Mouse (Mus musculus) spleen, adult 2 months (tissue): ENCODE measurements around the gene Sebox. TPM values are rescaled to one million over a fixed set of nuclear protein-coding genes. Genes with fewer than 3 reads are reported as not detected.

Experiments used
- DNase-seq, 2 experiments: peaks; one replicate each; pipeline versions ENCODE4 v3.0.0 to v3.0.0-alpha.2; 2012 to 2021; ENCODE audit warnings: low spot score in 2 of 2, low read depth in 1 of 2
- H3K27ac ChIP-seq: fragments of 200-500 bp; 2 replicates; pipeline ENCODE4 v1.5.1; 2012; ENCODE audit warnings: low read length, inconsistent platforms; ENCODE audit not compliant: insufficient read depth
- H3K27me3 ChIP-seq: fragments of 200-500 bp; 2 replicates; pipeline ENCODE4 v1.6.1; 2012; ENCODE audit warnings: mild to moderate bottlenecking, moderate library complexity, low read length, inconsistent platforms; ENCODE audit not compliant: control insufficient read depth, insufficient read depth
- H3K36me3 ChIP-seq: fragments of 200-500 bp; 2 replicates; pipeline ENCODE4 v1.6.1; 2012; ENCODE audit warnings: mild to moderate bottlenecking, low read length, inconsistent platforms; ENCODE audit not compliant: control insufficient read depth, insufficient read depth
- H3K4me1 ChIP-seq: fragments of 200-500 bp; 2 replicates; pipeline ENCODE4 v1.6.1; 2011; ENCODE audit warnings: inconsistent platforms; ENCODE audit not compliant: control insufficient read depth, insufficient read depth, insufficient read length
- H3K4me3 ChIP-seq: fragments of 200-500 bp; 2 replicates; pipeline ENCODE4 v1.5.1; 2011; ENCODE audit warnings: mild to moderate bottlenecking, inconsistent platforms; ENCODE audit not compliant: insufficient read depth, insufficient read length; ENCODE audit errors: extremely low read depth
- CTCF ChIP-seq: fragments of 200-500 bp; IDR thresholded peaks from 2 replicates; pipeline ENCODE4 v1.5.1; 2011; ENCODE audit warnings: mild to moderate bottlenecking, inconsistent platforms; ENCODE audit not compliant: insufficient read depth, insufficient read length, insufficient replicate concordance; ENCODE audit errors: extremely low read depth
- POLR2A ChIP-seq: fragments of 200-500 bp; IDR thresholded peaks from 2 replicates; pipeline ENCODE4 v1.6.1; 2011; ENCODE audit warnings: low read depth, low read length, inconsistent platforms
- WGBS: fragments of 180-500 bp; shearing (Covaris S2); methylation state at CpG from one replicate; pipeline ENCODE4 v1.1.7; 2018; 5-methylcytosine and 5-hydroxymethylcytosine counted together
- polyA plus RNA-seq: library from polyadenylated mRNA; depleted of rRNA; stranded (reverse); fragments of >200 nt; gene quantifications from 2 replicates; pipeline ENCODE4 v1.2.3, GENCODE M21; 2012

The Sebox gene
- polyA plus RNA-seq, 1 experiment = not detected

- 91% methylated on average over 10 of the region's 10 CpGs for WGBS
- Histone ChIP-seq H3K4me3 (no peak overlapping the region), H3K36me3 (no peaks in the 10 kb centered on the region)
These were observed 31.7 kb upstream of the Sebox start for GRCm38 (mm10) chr11:78471326-78472103.

GRCm38 (mm10) chr11:78475289-78475688 is 28.0 kb upstream of the Sebox start:
- no peaks in the 10 kb centered on the region for H3K27me3 ChIP-seq
- no peak for DNase-seq
- H3K4me3 ChIP-seq = no peak overlapping the region
- 23% methylated on average over 3 of the region's 3 CpGs for WGBS
- no peaks in the 10 kb centered on the region for H3K36me3 ChIP-seq
- no peak overlapping the region for H3K27ac ChIP-seq
- no peaks in the 10 kb centered on the region for H3K4me1 ChIP-seq
- TF ChIP-seq CTCF (no peak), POLR2A (no peak)

More at GRCm38 (mm10) chr11:78471326-78472103, 31.7 kb upstream of the Sebox start:
- no peak for DNase-seq
- TF ChIP-seq CTCF (no peak), POLR2A (no peak)
- Histone ChIP-seq H3K4me1 (no peaks in the 10 kb centered on the region), H3K27me3 (no peaks in the 10 kb centered on the region), H3K27ac (no peak overlapping the region)

GRCm38 (mm10) chr11:78483639-78484038 is 19.6 kb upstream of the Sebox start:
- 54% methylated on average over 7 of the region's 7 CpGs for WGBS
- TF ChIP-seq CTCF (no peak), POLR2A (no peak)
- no peak overlapping the region for H3K27ac ChIP-seq

GRCm38 (mm10) chr11:78488168-78488567 is 15.1 kb upstream of the Sebox start:
- Histone ChIP-seq H3K36me3 (no peaks in the 10 kb centered on the region), H3K27me3 (peaks cover 6% of the 10 kb centered on the region; the same call in 1 of the 2 replicates), H3K4me1 (peaks cover 4% of the 10 kb centered on the region), H3K4me3 (no peak overlapping the region), H3K27ac (no peak overlapping the region)
- 4% methylated on average over 8 of the region's 8 CpGs for WGBS
- TF ChIP-seq POLR2A (no peak), CTCF (peak; percentile 62; the same call in 1 of the 2 replicates)
- DNase-seq = peak in 1 of 2 experiments; percentile 53

More at GRCm38 (mm10) chr11:78483639-78484038, 19.6 kb upstream of the Sebox start:
- no peak for DNase-seq
- no peak overlapping the region for H3K4me3 ChIP-seq
- no peaks in the 10 kb centered on the region for H3K36me3 ChIP-seq
- no peaks in the 10 kb centered on the region for H3K4me1 ChIP-seq
- H3K27me3 ChIP-seq = no peaks in the 10 kb centered on the region

GRCm38 (mm10) chr11:78490781-78491241 is 12.4 kb upstream of the Sebox start:
- no peaks in the 10 kb centered on the region for H3K36me3 ChIP-seq
- peaks cover 4% of the 10 kb centered on the region for H3K4me1 ChIP-seq
- TF ChIP-seq CTCF (no peak), POLR2A (no peak)
- H3K27ac ChIP-seq = no peak overlapping the region
- peaks cover 6% of the 10 kb centered on the region; the same call in 1 of the 2 replicates for H3K27me3 ChIP-seq
- no peak for DNase-seq
- 10% methylated on average over 48 of the region's 48 CpGs for WGBS
- H3K4me3 ChIP-seq = no peak overlapping the region

- Histone ChIP-seq H3K4me3 (no peak overlapping the region), H3K36me3 (no peaks in the 10 kb centered on the region), H3K4me1 (peaks cover 7% of the 10 kb centered on the region), H3K27ac (no peak overlapping the region), H3K27me3 (peaks cover 7% of the 10 kb centered on the region)
- no peak for DNase-seq
- WGBS = 16% methylated on average over 6 of the region's 6 CpGs
- TF ChIP-seq CTCF = no peak
- no peak for TF ChIP-seq POLR2A
These were observed 7.3 kb upstream of the Sebox start for GRCm38 (mm10) chr11:78495904-78496303.

- peaks cover 7% of the 10 kb centered on the region for H3K27me3 ChIP-seq
- H3K4me1 ChIP-seq = peaks cover 7% of the 10 kb centered on the region
- peak overlapping the region; percentile 54 for H3K4me3 ChIP-seq
- no peak for TF ChIP-seq CTCF
- no peak for TF ChIP-seq POLR2A
- no peaks in the 10 kb centered on the region for H3K36me3 ChIP-seq
- peak in 1 of 2 experiments; percentile 14 for DNase-seq
- no peak overlapping the region for H3K27ac ChIP-seq
- 2% methylated on average over 44 of the region's 44 CpGs for WGBS
These were observed 6.1 kb upstream of the Sebox start for GRCm38 (mm10) chr11:78497071-78497541.
